Mouse (Mus musculus): ENCODE measurements around the gene Pex6.

DNA sequence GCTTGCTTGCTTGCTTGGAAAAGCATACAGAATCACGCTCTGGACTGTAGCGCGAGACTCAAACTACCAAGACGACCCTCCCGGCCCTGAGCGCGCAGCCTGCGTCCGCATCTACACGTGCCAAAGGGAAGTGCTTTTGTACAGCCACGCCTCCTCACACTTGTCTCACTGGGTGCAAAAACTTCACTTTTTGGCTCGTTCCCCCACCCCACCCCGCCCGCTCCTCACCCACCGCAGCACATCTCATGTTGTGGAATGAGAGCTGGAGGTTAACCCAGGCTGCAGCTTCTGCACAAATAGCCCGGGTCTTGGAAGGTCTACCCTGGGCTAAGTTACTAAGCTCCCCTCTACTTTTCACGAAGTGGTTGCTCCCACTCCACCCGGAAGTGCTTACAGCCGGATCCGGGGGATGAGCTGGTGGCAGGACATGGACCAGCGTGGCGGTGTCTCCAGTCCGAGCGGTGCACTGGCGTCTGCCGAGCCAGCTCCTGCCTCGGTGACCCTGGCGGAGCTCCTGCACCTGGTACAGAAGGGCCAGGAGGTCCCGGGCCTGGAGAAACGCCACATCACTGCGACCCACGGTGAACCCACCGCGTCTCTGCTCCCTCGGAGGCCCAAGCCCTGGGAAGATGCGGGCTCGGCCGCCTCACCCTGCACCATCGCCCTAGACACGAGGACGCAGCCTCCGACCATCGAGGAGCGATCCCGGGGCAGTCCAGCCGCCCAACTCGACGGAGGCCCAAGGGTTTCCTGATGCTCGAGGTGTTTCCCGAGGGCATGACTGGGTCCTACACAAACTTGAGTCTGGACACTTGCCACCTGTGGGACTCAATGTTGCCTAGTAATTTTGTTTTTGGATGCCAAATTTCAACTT lies 61.4 kb downstream of the Pex6 start, which contains the start of gene 2310039H08Rik:
- peak; percentile 81 for TF ChIP-seq POLR2A (IDR thresholded peaks at IDR 0.05; ENCODE audit: insufficient read length, low read depth)
- no peak for TF ChIP-seq CEBPB (IDR thresholded peaks at IDR 0.05; ENCODE audit: insufficient read depth, poor library complexity, severe bottlenecking)
- TF ChIP-seq USF1 (IDR thresholded peaks at IDR 0.05; ENCODE audit: low read depth) = no peak
- TF ChIP-seq TCF3 (IDR thresholded peaks at IDR 0.05; ENCODE audit: insufficient read length, low read depth) = no peak
- peak; percentile 81 for TF ChIP-seq MAX (IDR thresholded peaks at IDR 0.05; ENCODE audit: low read depth)
- TF ChIP-seq TCF12 (IDR thresholded peaks at IDR 0.05; ENCODE audit: insufficient read depth, poor library complexity, severe bottlenecking) = no peak
- no peak for TF ChIP-seq MYOG (IDR thresholded peaks at IDR 0.05; ENCODE audit: control insufficient read depth in 1 of 3, insufficient read depth in 1 of 3, insufficient read length in 2 of 3, low read depth in 2 of 3)

All from myocyte (in vitro differentiated cells).